Mouse (Mus musculus) small intestine, adult 2 months (tissue): Measurements from ENCODE around the gene Map2k3. TPM values are rescaled to one million over a fixed set of nuclear protein-coding genes. Genes with fewer than 3 reads are reported as not detected.

ENCODE experiments used
- H3K27ac ChIP-seq: fragments of 200-500 bp; 2 replicates; pipeline ENCODE4 v1.5.1; 2012; ENCODE audit warnings: low read depth, low read length, control low read depth, inconsistent platforms; ENCODE audit not compliant: insufficient read depth
- H3K27me3 ChIP-seq: fragments of 200-500 bp; 2 replicates; pipeline ENCODE4 v1.6.1; 2012; ENCODE audit warnings: mild to moderate bottlenecking, moderate library complexity, low read length, inconsistent platforms; ENCODE audit not compliant: control insufficient read depth, insufficient read depth
- H3K36me3 ChIP-seq: fragments of 200-500 bp; 2 replicates; pipeline ENCODE4 v1.6.1; 2012; ENCODE audit warnings: mild to moderate bottlenecking, low read length, control low read depth, inconsistent platforms; ENCODE audit not compliant: control insufficient read depth, insufficient read depth
- H3K4me1 ChIP-seq: fragments of 200-500 bp; 2 replicates; pipeline ENCODE4 v1.6.1; 2012; ENCODE audit warnings: low read length, inconsistent platforms, mixed read lengths; ENCODE audit not compliant: control insufficient read depth, insufficient read depth, insufficient read length
- H3K4me3 ChIP-seq: fragments of 200-500 bp; 2 replicates; pipeline ENCODE4 v1.5.1; 2012; ENCODE audit warnings: low read depth, mild to moderate bottlenecking, control low read depth, inconsistent platforms, low read length, moderate library complexity
- CTCF ChIP-seq: fragments of 200-500 bp; IDR thresholded peaks from 2 replicates; pipeline ENCODE4 v1.5.1; 2012; ENCODE audit warnings: low read depth, mild to moderate bottlenecking, control low read depth, inconsistent platforms, low read length, moderate library complexity, mixed read lengths; ENCODE audit not compliant: insufficient replicate concordance, insufficient read length; ENCODE audit errors: extremely low read depth
- POLR2A ChIP-seq: fragments of 200-500 bp; IDR thresholded peaks from 2 replicates; pipeline ENCODE4 v1.6.1; 2012; ENCODE audit warnings: low read depth, mild to moderate bottlenecking, control low read depth, inconsistent platforms, low read length, moderate library complexity
- WGBS: fragments of 180-500 bp; shearing (Covaris S2); methylation state at CpG from one replicate; pipeline ENCODE4 v1.1.7; 2018; 5-methylcytosine and 5-hydroxymethylcytosine counted together
- polyA plus RNA-seq: library from polyadenylated mRNA; depleted of rRNA; stranded (reverse); fragments of >200 nt; gene quantifications from 2 replicates; pipeline ENCODE4 v1.2.3, GENCODE M21; 2012

Map2k3 gene
- polyA plus RNA-seq, 1 experiment: 98.9 TPM

GRCm38 (mm10) chr11:60902486-60902885 is 29.3 kb upstream of the Map2k3 start:
- no peak for TF ChIP-seq POLR2A
- TF ChIP-seq CTCF: no peak
- 61% methylated on average over 4 of the region's 4 CpGs for WGBS
- no peak overlapping the region for H3K27ac ChIP-seq

GRCm38 (mm10) chr11:60903661-60904061 is 28.2 kb upstream of the Map2k3 start:
- H3K4me3 ChIP-seq: no peak overlapping the region
- no peak overlapping the region for H3K27ac ChIP-seq
- H3K27me3 ChIP-seq: no peaks in the 10 kb centered on the region
- no peaks in the 10 kb centered on the region for H3K4me1 ChIP-seq
- no peak for TF ChIP-seq POLR2A
- peaks cover 5% of the 10 kb centered on the region; the same call in 1 of the 2 replicates for H3K36me3 ChIP-seq
- 81% methylated on average over 6 of the region's 6 CpGs for WGBS

More at GRCm38 (mm10) chr11:60902486-60902885, 29.3 kb upstream of the Map2k3 start:
- Histone ChIP-seq H3K4me3 (no peak overlapping the region), H3K36me3 (peaks cover 5% of the 10 kb centered on the region; the same call in 1 of the 2 replicates), H3K27me3 (no peaks in the 10 kb centered on the region), H3K4me1 (no peaks in the 10 kb centered on the region)

- Histone ChIP-seq H3K4me1 (no peaks in the 10 kb centered on the region), H3K36me3 (peaks cover 5% of the 10 kb centered on the region; the same call in 1 of the 2 replicates), H3K27ac (no peak overlapping the region), H3K4me3 (no peak overlapping the region), H3K27me3 (no peaks in the 10 kb centered on the region)
- TF ChIP-seq CTCF: no peak
- TF ChIP-seq POLR2A: no peak
- 91% methylated on average over 10 of the region's 10 CpGs for WGBS
Measured at GRCm38 (mm10) chr11:60905407-60906120, 26.3 kb upstream of the Map2k3 start.

- 90% methylated on average over 4 of the region's 4 CpGs for WGBS
- Histone ChIP-seq H3K4me1 (no peaks in the 10 kb centered on the region), H3K27ac (no peak overlapping the region), H3K36me3 (peaks cover 5% of the 10 kb centered on the region; the same call in 1 of the 2 replicates), H3K4me3 (no peak overlapping the region), H3K27me3 (no peaks in the 10 kb centered on the region)
- TF ChIP-seq CTCF (no peak), POLR2A (no peak)
Measured at GRCm38 (mm10) chr11:60906449-60906848, 25.4 kb upstream of the Map2k3 start.

GRCm38 (mm10) chr11:60908073-60908472 is 23.8 kb upstream of the Map2k3 start:
- Histone ChIP-seq H3K36me3 (peaks cover 5% of the 10 kb centered on the region; the same call in 1 of the 2 replicates), H3K27me3 (no peaks in the 10 kb centered on the region), H3K4me1 (peaks cover 5% of the 10 kb centered on the region), H3K4me3 (no peak overlapping the region), H3K27ac (no peak overlapping the region)
- TF ChIP-seq POLR2A (no peak), CTCF (no peak; the same call in 1 of the 2 replicates)
- WGBS: 61% methylated on average over 3 of the region's 3 CpGs

DNA sequence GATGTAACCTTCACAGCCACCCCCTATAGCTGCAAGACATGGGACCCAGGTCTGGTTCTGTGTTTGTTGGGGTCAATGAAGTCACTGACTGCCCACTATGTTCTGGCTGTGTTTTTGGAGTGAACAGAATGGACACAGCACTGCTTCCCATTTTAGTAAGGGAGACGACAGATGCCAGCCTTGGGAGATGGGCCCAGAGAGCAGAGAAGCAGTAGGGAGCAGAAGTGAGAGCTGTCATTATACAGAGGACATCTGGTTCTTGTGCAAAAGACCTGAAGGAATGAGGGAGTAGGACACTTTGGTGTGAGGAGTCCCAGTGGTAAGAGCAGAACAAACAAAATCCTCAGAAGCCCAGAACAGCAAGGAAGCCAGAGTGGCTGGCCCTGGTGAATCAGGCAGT is 22.2 kb upstream of the Map2k3 start:
- WGBS: 84% methylated on average over 1 of the region's 1 CpGs
- Histone ChIP-seq H3K36me3 (peaks cover 5% of the 10 kb centered on the region; the same call in 1 of the 2 replicates), H3K27ac (no peak overlapping the region), H3K4me3 (no peak overlapping the region), H3K4me1 (peaks cover 7% of the 10 kb centered on the region), H3K27me3 (no peaks in the 10 kb centered on the region)
- TF ChIP-seq CTCF (no peak), POLR2A (no peak)

DNA sequence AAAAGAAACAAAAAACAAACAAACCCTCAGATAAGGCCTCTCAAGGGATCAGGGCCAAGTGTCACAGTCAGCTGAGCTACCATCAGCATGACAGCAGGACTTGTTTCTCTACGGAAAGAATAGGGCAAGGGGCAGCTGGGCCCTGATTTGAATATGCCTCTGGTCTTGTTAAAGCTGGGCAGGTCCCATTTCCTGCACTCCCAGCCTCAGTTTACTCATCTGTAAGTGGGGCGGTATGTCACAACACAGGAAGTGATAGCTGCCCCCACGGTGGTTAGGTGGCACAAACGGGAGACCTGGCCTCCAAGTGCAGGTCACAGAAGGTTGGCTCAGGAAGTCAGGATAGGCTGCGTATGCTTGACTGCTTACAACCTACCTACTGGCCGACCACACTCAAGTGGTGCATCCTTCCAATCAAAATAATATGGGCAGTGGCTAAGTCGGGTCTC is 19.3 kb upstream of the Map2k3 start:
- 24% methylated on average over 7 of the region's 7 CpGs for WGBS
- Histone ChIP-seq H3K4me1 (peaks cover 11% of the 10 kb centered on the region), H3K36me3 (no peaks in the 10 kb centered on the region), H3K4me3 (peak overlapping the region; percentile 81), H3K27me3 (no peaks in the 10 kb centered on the region), H3K27ac (no peak overlapping the region)
- TF ChIP-seq POLR2A (no peak), CTCF (no peak)
